Mouse (Mus musculus) heart, embryonic 14.5 days (tissue): ENCODE data around the gene Olfr698. TPM values are rescaled to one million over a fixed set of nuclear protein-coding genes. Genes with fewer than 3 reads are reported as not detected.
"Not testable (repeated sequence)": the region's sequence is repeated elsewhere in the genome, so short reads cannot be mapped to it uniquely, and the experiment has no call there.

Experiments
- ATAC-seq: fragments of 200-750 bp; cut with Nextera tagmentation; 2 replicates; pipeline ENCODE4 v1.8.0; 2017; ENCODE audit warnings: low read depth, moderate TSS enrichment; ENCODE audit not compliant: insufficient number of reproducible peaks, insufficient read depth, low FRiP score
- H3K27ac ChIP-seq, 2 experiments: fragments of 200-500 bp in 1 of 2; fragments of 300-500 bp in 1 of 2; sonication (generic) in 1 of 2; replicated peaks in 1 of 2; 2 replicates each; pipeline ENCODE4 v1.5.1; 2012 to 2014; ENCODE audit warnings: low read depth in 2 of 2, low read length in 2 of 2, control low read depth in 1 of 2, mild to moderate bottlenecking in 1 of 2, mixed read lengths in 1 of 2; ENCODE audit not compliant: control insufficient read depth in 1 of 2, insufficient read depth in 1 of 2
- H3K27me3 ChIP-seq: fragments of 300-500 bp; sonication (generic); 2 replicates; pipeline ENCODE4 v1.6.1; 2014; ENCODE audit warnings: mild to moderate bottlenecking, low read length, control low read depth; ENCODE audit not compliant: control insufficient read depth, insufficient read depth
- H3K36me3 ChIP-seq: fragments of 300-500 bp; sonication (generic); 2 replicates; pipeline ENCODE4 v1.6.1; 2014; ENCODE audit warnings: mild to moderate bottlenecking, control low read depth, low read length, mixed read lengths; ENCODE audit not compliant: control insufficient read depth, insufficient read depth
- H3K4me1 ChIP-seq, 2 experiments: fragments of 200-500 bp in 1 of 2; fragments of 300-500 bp in 1 of 2; sonication (generic) in 1 of 2; 2 replicates each; pipeline ENCODE4 v1.6.1; 2012 to 2014; ENCODE audit warnings: low read length in 2 of 2, control low read depth in 1 of 2, mixed read lengths in 1 of 2; ENCODE audit not compliant: control insufficient read depth in 2 of 2, insufficient read depth in 2 of 2
- H3K4me2 ChIP-seq: fragments of 300-500 bp; sonication (generic); 2 replicates; pipeline ENCODE4 v1.6.1; 2014; ENCODE audit warnings: mild to moderate bottlenecking, low read length
- H3K4me3 ChIP-seq, 2 experiments: fragments of 200-500 bp in 1 of 2; fragments of 300-500 bp in 1 of 2; sonication (generic) in 1 of 2; 2 replicates each; pipeline ENCODE4 v1.5.1; 2012 to 2014; ENCODE audit warnings: low read length in 2 of 2, mild to moderate bottlenecking in 2 of 2, control low read depth in 1 of 2, low read depth in 1 of 2, moderate library complexity in 1 of 2; ENCODE audit not compliant: control insufficient read depth in 1 of 2, insufficient read depth in 1 of 2
- H3K9ac ChIP-seq: fragments of 300-500 bp; sonication (generic); 2 replicates; pipeline ENCODE4 v1.6.1; 2014; ENCODE audit warnings: mild to moderate bottlenecking, low read length
- H3K9me3 ChIP-seq: fragments of 300-500 bp; sonication (generic); 2 replicates; pipeline ENCODE4 v1.6.1; 2016; ENCODE audit warnings: low read length, control low read depth; ENCODE audit not compliant: control insufficient read depth
- WGBS: fragments of 180-500 bp; shearing (Covaris S2); extraction: QIAGEN DNeasy Blood & Tissue Kit; methylation state at CpG from one replicate; pipeline ENCODE4 v1.1.7; 2014; 5-methylcytosine and 5-hydroxymethylcytosine counted together
- polyA plus RNA-seq: library from polyadenylated mRNA; unstranded; fragments of >200 nt; fragmentation: Nextera tagmentation; extraction: Ambion mirVana; gene quantifications from 2 replicates; pipeline ENCODE4 v1.2.1, GENCODE M21; 2014

The Olfr698 gene
- polyA plus RNA-seq, 1 experiment from 2014 or later = not detected

DNA sequence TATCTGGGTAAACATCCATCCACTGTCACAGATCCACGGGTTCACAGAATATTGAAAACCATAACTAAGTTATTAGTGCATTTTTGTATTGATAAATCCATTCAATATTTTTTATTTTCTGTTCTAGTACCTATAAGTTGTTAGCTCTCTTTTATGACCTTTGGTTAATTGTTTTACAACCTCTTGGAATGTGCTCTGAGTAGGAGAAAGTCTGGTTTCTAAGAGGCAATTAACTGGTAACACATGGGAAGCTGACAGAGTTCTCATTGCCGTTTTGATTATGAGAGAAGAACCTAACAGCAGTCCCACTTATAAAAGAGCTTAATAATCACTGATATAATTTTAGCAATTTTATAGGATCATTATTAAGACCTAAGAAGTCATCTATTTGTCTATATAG, 21.5 kb downstream of the Olfr698 start:
- Histone ChIP-seq H3K4me1 (no peaks in the 10 kb centered on the region), H3K27ac (no peak overlapping the region), H3K4me3 (no peak overlapping the region), H3K9me3 (no peaks in the 10 kb centered on the region), H3K36me3 (no peaks in the 10 kb centered on the region), H3K27me3 (no peaks in the 10 kb centered on the region), H3K9ac (no peak overlapping the region), H3K4me2 (no peak overlapping the region)
- no peak for ATAC-seq
- WGBS = 70% methylated on average over 2 of the region's 2 CpGs

DNA sequence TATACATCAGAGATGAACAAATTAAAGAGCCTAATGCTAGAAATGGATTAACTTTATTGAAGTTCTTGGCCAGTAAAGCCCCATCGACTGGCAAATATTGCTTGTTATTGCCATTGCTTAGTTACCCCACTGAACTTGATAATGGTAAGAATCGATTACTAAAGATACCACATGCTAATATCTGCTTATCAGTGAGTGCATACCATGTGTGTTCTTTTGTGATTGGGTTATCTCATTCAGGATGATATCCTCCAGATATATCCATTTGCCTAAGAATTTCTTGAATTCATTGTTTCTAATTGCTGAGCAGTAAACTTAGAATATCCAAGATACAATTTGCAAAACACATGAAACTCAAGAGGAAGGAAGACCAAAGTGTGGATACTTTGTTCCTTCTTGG, 29.5 kb downstream of the Olfr698 start:
- not testable (repeated sequence) for H3K4me3 ChIP-seq, H3K27ac ChIP-seq, H3K9ac ChIP-seq, H3K4me2 ChIP-seq, H3K4me1 ChIP-seq, H3K27me3 ChIP-seq, H3K36me3 ChIP-seq, H3K9me3 ChIP-seq, ATAC-seq
- WGBS = 66% methylated on average over 2 of the region's 2 CpGs

DNA sequence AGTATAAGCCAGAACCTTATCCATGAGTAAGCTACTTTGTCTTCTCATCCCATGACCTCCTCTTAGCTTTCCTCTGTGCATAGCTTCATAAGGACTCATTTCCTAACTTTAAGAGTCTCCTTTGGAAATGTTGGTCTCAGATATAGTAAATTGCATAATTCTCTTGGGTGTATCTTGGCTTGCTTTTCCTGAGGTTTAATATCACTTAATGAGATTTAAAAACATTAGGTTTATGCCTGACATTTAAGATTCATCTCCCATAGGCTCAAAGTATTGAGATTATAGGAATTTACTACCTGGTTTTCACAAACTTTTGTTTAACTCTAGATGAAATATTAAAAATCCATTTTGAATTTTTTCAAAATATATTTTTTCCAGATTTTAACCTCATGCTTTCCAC, 38.9 kb downstream of the Olfr698 start, which contains the start of gene Olfr695:
Olfr695 (minus strand) TSS at position 101 of the 400 bp plus-strand sequence.
- Histone ChIP-seq H3K9me3 (no peaks in the 10 kb centered on the region), H3K4me3 (no peak within 1 kb of the TSS), H3K27me3 (no peaks in the 10 kb centered on the region), H3K27ac (no peak within 1 kb of the TSS), H3K4me1 (no peaks in the 10 kb centered on the region), H3K4me2 (no peak within 1 kb of the TSS), H3K9ac (no peak within 1 kb of the TSS), H3K36me3 (no peaks in the 10 kb centered on the region)
- no peak for ATAC-seq

DNA sequence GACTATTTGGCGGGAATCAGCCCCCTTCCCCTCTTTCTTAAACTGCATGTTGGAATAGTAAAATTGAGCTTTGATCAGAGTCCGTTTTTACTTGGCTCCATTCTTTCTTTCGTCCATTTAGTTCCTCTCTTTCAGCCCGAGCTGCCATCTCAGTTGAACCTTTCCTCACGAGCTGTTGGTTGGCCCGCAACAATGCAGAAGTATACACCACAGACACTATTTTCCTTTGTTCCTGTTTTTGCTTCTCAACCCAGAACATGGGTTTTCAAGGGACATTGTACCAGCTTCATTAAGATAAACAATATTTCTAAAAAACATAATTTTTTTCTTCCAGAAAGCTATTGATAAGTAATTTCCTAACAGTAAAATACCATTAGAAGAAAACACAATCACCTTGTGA, 43.7 kb downstream of the Olfr698 start:
- H3K36me3 ChIP-seq = no peaks in the 10 kb centered on the region
- ATAC-seq = no peak
- H3K27ac ChIP-seq = no peak overlapping the region
- no peak overlapping the region for H3K4me2 ChIP-seq
- WGBS = 80% methylated on average over 6 of the region's 6 CpGs
- H3K9me3 ChIP-seq = no peaks in the 10 kb centered on the region
- H3K4me1 ChIP-seq = no peaks in the 10 kb centered on the region
- H3K27me3 ChIP-seq = no peaks in the 10 kb centered on the region
- H3K9ac ChIP-seq = no peak overlapping the region
- no peak overlapping the region for H3K4me3 ChIP-seq

DNA sequence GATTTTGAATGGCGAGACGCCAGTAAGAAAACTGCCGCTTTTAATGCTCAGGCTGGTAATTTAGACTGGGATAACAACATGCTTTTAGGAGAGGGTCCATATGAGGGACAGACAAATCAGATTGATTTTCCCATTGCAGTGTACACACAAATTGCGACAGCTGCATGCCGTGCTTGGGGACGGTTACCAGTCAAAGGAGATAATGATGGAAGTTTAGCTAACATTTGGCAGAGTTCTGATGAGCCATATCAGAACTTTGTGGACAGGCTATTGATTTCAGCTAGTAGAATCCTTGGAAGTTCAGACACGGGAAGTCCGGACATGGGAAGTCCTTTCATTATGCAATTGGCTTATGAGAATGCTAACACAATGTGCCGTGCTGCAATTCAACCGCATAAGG, 47.5 kb downstream of the Olfr698 start:
- not testable (repeated sequence) for H3K9ac ChIP-seq

More for the DNA sequence above, 47.5 kb downstream of the Olfr698 start:
- ATAC-seq, H3K27me3 ChIP-seq, H3K27ac ChIP-seq, H3K4me3 ChIP-seq, H3K4me2 ChIP-seq, H3K4me1 ChIP-seq, H3K9me3 ChIP-seq, H3K36me3 ChIP-seq: not testable (repeated sequence)
- 94% methylated on average over 10 of the region's 10 CpGs for WGBS

Other genes starting within 250 kb of the Olfr698 start
- gene Olfr693, start 74.8 kb downstream of the Olfr698 start, polyA plus RNA-seq = not detected in 2 replicates
- gene Olfr694, start 63.6 kb downstream of the Olfr698 start, polyA plus RNA-seq = not detected in 2 replicates
- not detected in 2 replicates for gene Olfr695, start 39.0 kb downstream of the Olfr698 start, polyA plus RNA-seq
- not detected in 2 replicates for gene Olfr697, start 13.0 kb downstream of the Olfr698 start, polyA plus RNA-seq
- not detected in 2 replicates for gene Olfr699, start 37.8 kb upstream of the Olfr698 start, polyA plus RNA-seq
- not detected in 2 replicates for gene Olfr700, start 53.4 kb upstream of the Olfr698 start, polyA plus RNA-seq
- gene Olfr701, start 58.7 kb upstream of the Olfr698 start, polyA plus RNA-seq = not detected in 2 replicates
- not detected in 2 replicates for gene Olfr702, start 78.5 kb upstream of the Olfr698 start, polyA plus RNA-seq
- gene Olfr703, start 88.0 kb upstream of the Olfr698 start, polyA plus RNA-seq = not detected in 2 replicates
- not detected in 2 replicates for gene Olfr704, start 107.8 kb upstream of the Olfr698 start, polyA plus RNA-seq
- not detected in 2 replicates for gene Olfr705, start 121.5 kb upstream of the Olfr698 start, polyA plus RNA-seq
- gene Olfr706, start 132.8 kb upstream of the Olfr698 start, polyA plus RNA-seq = not detected in 2 replicates
- not detected in 2 replicates for gene Olfr707, start 145.8 kb upstream of the Olfr698 start, polyA plus RNA-seq
- not detected in 2 replicates for gene Olfr1532-ps1, start 152.6 kb upstream of the Olfr698 start, polyA plus RNA-seq
- gene Olfr709-ps1, start 176.8 kb upstream of the Olfr698 start, polyA plus RNA-seq = not detected in 2 replicates
- gene Olfr710, start 192.9 kb upstream of the Olfr698 start, polyA plus RNA-seq = not detected in 2 replicates
- gene Olfr6, start 208.5 kb upstream of the Olfr698 start, polyA plus RNA-seq = not detected in 2 replicates
- not detected in 2 replicates for gene Olfr711, start 220.1 kb upstream of the Olfr698 start, polyA plus RNA-seq